Mouse (Mus musculus) lung, embryonic 14.5 days (tissue): Measurements from ENCODE around the gene Heph. TPM values are rescaled to one million over a fixed set of nuclear protein-coding genes. Genes with fewer than 3 reads are reported as not detected.
"Not testable (repeated sequence)": the region's sequence is repeated elsewhere in the genome, so short reads cannot be mapped to it uniquely, and the experiment has no call there.

Source experiments
- ATAC-seq: fragments of 200-750 bp; cut with Nextera tagmentation; 2 replicates; pipeline ENCODE4 v1.8.0; 2017; ENCODE audit warnings: mild to moderate bottlenecking, moderate TSS enrichment, moderate library complexity; ENCODE audit not compliant: insufficient read depth
- DNase-seq: peaks from one replicate; pipeline ENCODE4 v3.0.0-alpha.2; 2015
- H3K27ac ChIP-seq: fragments of 300-500 bp; sonication (generic); 2 replicates; pipeline ENCODE4 v1.5.1; 2014; ENCODE audit warnings: low read depth, mild to moderate bottlenecking, moderate library complexity
- H3K27me3 ChIP-seq: fragments of 300-500 bp; sonication (generic); 2 replicates; pipeline ENCODE4 v1.6.1; 2014; ENCODE audit warnings: low read length, control low read depth; ENCODE audit not compliant: insufficient read depth
- H3K36me3 ChIP-seq: fragments of 300-500 bp; sonication (generic); 2 replicates; pipeline ENCODE4 v1.6.1; 2014; ENCODE audit warnings: control low read depth; ENCODE audit not compliant: insufficient read depth
- H3K4me1 ChIP-seq: fragments of 300-500 bp; sonication (generic); 2 replicates; pipeline ENCODE4 v1.6.1; 2014; ENCODE audit warnings: antibody characterized with exemption, control low read depth; ENCODE audit not compliant: insufficient read depth
- H3K4me2 ChIP-seq: fragments of 300-500 bp; sonication (generic); 2 replicates; pipeline ENCODE4 v1.6.1; 2014; ENCODE audit warnings: mild to moderate bottlenecking
- H3K4me3 ChIP-seq: fragments of 300-500 bp; sonication (generic); 2 replicates; pipeline ENCODE4 v1.5.1; 2014; ENCODE audit warnings: low read depth, low read length
- H3K9ac ChIP-seq: fragments of 300-500 bp; sonication (generic); 2 replicates; pipeline ENCODE4 v1.6.1; 2014
- H3K9me3 ChIP-seq: fragments of 300-500 bp; sonication (generic); 2 replicates; pipeline ENCODE4 v1.6.1; 2016; ENCODE audit warnings: low read depth, low read length, control low read depth
- CTCF ChIP-seq: IDR thresholded peaks from 2 replicates; pipeline ENCODE4 v1.5.1; 2016; ENCODE audit warnings: antibody characterized with exemption, low read depth
- WGBS: fragments of 180-500 bp; shearing (Covaris S2); extraction: QIAGEN DNeasy Blood & Tissue Kit; methylation state at CpG from one replicate; pipeline ENCODE4 v1.1.7; 2014; 5-methylcytosine and 5-hydroxymethylcytosine counted together
- polyA plus RNA-seq: library from polyadenylated mRNA; unstranded; fragments of >200 nt; fragmentation: Nextera tagmentation; extraction: Ambion mirVana; gene quantifications from 2 replicates; pipeline ENCODE4 v1.2.1, GENCODE M21; 2014

The Heph gene
- 25.3 and 25.4 TPM in 2 replicates for polyA plus RNA-seq

DNA sequence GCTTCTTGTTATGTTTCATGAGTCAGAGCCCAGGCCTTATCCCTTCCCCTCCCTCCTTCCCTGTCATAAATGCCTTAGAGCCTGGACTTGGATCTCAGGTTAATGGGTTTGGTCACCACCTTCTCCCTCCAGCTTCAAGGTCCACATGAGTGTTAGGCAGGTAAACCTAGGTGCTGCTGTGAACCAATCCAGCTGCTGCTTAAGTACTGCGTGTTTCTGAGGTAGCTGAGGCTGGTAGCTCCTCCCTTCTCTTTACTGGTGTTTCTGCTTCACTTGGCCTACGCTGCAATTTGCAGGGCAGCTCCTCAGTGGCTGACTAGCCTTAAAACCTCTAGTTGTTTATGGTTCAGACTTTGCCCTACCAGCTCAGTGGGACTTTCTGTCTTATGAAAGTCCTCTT lies at the start of gene Heph:
Gene Heph, plus strand, starts transcription at position 211 of the 400 bp plus-strand sequence.
- H3K27ac ChIP-seq: no peak within 1 kb of the TSS
- H3K36me3 ChIP-seq: no peaks in the 10 kb centered on the region
- DNase-seq (no peak), ATAC-seq (no peak; the same call in 1 of the 2 replicates)
- H3K4me2 ChIP-seq: peak within 1 kb of the TSS; percentile 48
- H3K9ac ChIP-seq: no peak within 1 kb of the TSS
- no peaks in the 10 kb centered on the region for H3K27me3 ChIP-seq
- peak within 1 kb of the TSS; percentile 37 for H3K4me3 ChIP-seq
- 62% methylated on average over 2 of the region's 2 CpGs for WGBS
- H3K4me1 ChIP-seq: no peaks in the 10 kb centered on the region
- TF ChIP-seq CTCF: no peak
- H3K9me3 ChIP-seq: no peaks in the 10 kb centered on the region

DNA sequence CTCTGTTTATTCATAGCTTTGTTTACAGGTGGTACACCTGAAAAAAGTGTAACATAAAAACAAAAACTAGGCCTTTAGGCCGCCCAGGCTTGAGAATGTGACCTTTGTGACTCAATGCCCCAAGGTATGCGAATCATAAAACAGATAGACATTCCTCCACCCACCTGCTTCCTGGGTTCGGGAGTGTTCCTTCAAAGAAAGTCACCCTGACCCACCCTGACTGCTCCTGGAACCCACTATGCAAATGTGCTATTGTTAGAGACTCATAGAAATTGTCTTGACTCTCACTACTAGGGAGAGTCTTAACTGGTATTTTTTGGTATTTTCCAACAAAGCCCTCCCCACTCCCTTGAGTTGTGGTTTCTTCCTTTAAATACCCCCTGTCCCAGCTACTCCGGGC lies 39.8 kb upstream of the Heph start:
- ATAC-seq, H3K4me2 ChIP-seq, H3K4me1 ChIP-seq, H3K4me3 ChIP-seq, DNase-seq, H3K9me3 ChIP-seq, H3K36me3 ChIP-seq, H3K9ac ChIP-seq, H3K27me3 ChIP-seq, H3K27ac ChIP-seq: not testable (repeated sequence)
- 69% methylated on average over 4 of the region's 4 CpGs for WGBS

DNA sequence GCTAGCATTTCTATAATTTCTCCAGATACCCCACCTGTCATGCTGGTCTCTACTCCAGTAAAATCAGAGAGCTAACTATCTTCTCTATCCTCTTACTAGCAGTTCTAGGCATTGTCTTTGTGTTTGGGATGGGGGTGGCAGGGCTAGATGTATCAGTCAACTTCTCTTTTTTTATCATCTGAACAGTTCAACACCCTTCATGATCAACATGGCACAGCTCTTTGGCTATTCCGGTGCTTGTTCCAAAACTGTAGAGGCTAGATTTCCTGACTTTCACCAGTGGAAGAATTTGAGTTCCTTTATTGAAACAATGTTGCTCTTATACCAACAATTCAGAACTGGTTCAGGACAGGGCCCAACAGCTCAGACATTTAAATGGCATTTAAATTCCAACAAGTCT lies 38.2 kb upstream of the Heph start:
- H3K36me3 ChIP-seq: no peaks in the 10 kb centered on the region
- no peaks in the 10 kb centered on the region for H3K27me3 ChIP-seq
- DNase-seq (no peak), ATAC-seq (no peak)
- H3K4me2 ChIP-seq: no peak overlapping the region
- no peak overlapping the region for H3K9ac ChIP-seq
- H3K4me3 ChIP-seq: no peak overlapping the region
- no peak for TF ChIP-seq CTCF
- WGBS: 82% methylated on average over 1 of the region's 1 CpGs
- H3K27ac ChIP-seq: no peak overlapping the region
- no peaks in the 10 kb centered on the region for H3K9me3 ChIP-seq
- no peaks in the 10 kb centered on the region for H3K4me1 ChIP-seq

DNA sequence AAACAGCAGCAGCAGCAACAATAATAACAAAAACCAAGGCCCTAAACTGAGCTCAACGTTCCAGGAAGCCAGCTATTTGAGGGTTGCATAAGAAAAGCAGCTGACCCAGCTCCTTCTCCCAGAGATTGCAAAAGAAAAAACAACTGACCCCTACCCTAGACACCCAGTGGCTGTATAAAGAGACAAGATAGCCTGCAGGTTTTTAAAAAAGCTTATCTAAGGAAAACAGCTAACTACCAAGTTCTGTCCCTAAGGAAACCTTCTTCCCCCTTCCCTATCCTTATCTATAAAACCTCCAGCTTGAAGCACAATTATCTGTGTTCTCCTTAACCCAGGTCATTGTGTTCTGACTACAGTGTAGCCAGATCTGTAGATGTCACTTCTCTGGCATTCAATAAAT lies 37.4 kb upstream of the Heph start:
- no peak overlapping the region for H3K9ac ChIP-seq
- no peaks in the 10 kb centered on the region for H3K4me1 ChIP-seq
- no peaks in the 10 kb centered on the region for H3K27me3 ChIP-seq
- 54% methylated on average over 1 of the region's 1 CpGs for WGBS
- H3K9me3 ChIP-seq: no peaks in the 10 kb centered on the region
- TF ChIP-seq CTCF: no peak
- ATAC-seq: no peak
- H3K4me2 ChIP-seq: no peak overlapping the region
- H3K27ac ChIP-seq: no peak overlapping the region
- DNase-seq: no peak
- no peaks in the 10 kb centered on the region for H3K36me3 ChIP-seq
- H3K4me3 ChIP-seq: no peak overlapping the region

DNA sequence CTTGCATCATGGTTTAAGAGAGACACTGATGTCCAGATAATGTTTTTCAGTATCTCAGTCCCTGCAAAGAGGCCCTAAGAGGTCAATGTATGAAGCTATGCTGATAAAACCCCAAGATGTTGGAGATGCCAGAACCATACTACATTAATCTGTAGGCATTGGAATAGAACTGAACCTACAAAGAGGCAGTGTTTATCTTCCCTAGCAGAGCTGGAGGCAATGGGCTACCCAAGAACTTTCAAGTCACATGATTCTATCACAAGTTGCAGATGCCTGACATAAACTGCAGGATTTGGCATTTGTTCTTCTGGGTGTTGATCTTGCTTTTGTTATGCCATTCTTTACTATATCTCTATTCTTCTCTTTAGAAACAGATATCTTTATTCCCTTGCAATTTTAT lies 35.8 kb upstream of the Heph start:
- no peak for ATAC-seq
- no peak for TF ChIP-seq CTCF

DNA sequence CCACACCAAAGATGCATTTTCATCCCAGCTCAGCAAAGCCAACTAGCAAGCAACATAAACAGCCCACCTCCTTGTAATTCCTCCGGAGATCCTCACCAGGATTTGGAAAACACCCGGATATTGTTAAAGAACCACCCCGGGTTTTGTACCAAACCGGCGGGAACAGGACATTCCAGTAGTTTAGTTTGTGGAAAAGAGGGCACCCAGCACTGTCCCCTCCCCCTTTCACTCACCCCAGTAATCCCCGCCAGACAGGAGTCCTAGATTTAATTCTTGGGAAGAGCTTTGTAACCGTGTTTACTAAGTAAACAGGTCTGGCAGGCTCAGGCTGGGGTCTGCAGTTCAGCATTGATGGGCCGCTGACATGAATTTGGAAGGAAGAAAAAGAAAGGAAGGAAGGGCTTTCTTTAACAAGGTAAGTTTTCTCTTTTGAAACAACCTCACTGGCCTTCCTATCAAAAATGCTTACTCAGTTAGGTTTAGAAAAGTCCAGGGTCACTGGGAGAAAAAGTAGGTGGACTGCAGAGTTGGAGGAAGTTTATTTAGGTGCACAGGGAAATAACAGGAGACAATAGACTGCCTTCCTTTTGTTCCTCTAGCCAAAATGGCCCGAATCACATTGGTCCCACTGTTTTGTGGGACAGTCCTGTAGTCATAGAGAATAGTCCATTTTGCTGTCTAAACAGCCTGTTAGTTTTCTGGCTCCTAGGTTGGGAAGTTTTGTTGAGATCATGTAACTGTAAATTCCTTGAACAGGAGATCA lies 1.2 kb downstream of the Heph start, which contains the start of gene Hsf3:
Gene Hsf3, minus strand, starts transcription at position 94 of the 763 bp plus-strand sequence.
- ATAC-seq: peak; percentile 94
- no peak for TF ChIP-seq CTCF
- Histone ChIP-seq H3K4me1 (no peaks in the 10 kb centered on the region), H3K4me3 (peak within 1 kb of the TSS; percentile 37), H3K27me3 (no peaks in the 10 kb centered on the region), H3K4me2 (peak within 1 kb of the TSS; percentile 48), H3K27ac (no peak within 1 kb of the TSS), H3K9ac (peak within 1 kb of the TSS; percentile 52), H3K9me3 (no peaks in the 10 kb centered on the region), H3K36me3 (no peaks in the 10 kb centered on the region)
- WGBS: 10% methylated on average over 9 of the region's 9 CpGs
- DNase-seq: peak; percentile 74

More for the DNA sequence above, 35.8 kb upstream of the Heph start:
- Histone ChIP-seq H3K27me3 (no peaks in the 10 kb centered on the region), H3K9ac (no peak overlapping the region), H3K4me2 (no peak overlapping the region), H3K4me3 (no peak overlapping the region), H3K9me3 (no peaks in the 10 kb centered on the region), H3K27ac (no peak overlapping the region), H3K36me3 (no peaks in the 10 kb centered on the region), H3K4me1 (no peaks in the 10 kb centered on the region)
- DNase-seq: no peak

DNA sequence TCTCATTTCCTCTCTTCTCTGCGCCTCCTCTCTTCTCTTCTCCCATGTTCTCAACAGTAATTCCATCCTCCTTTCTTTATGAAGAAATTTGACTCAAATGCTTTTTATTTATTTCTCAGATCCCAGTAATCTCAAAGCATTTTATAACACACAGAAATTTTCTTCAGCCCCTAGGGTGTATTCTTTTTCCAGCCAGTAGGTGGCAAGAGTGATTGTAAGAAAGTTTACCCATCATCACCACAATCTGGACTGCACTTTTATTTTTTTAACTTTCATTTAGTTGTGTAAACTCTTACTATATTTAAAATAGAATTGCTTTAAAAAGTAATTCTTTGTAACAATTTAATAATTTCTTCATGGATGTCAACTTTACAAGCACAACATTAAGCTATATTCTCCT lies 46.4 kb downstream of the Heph start:
- H3K27me3 ChIP-seq: no peaks in the 10 kb centered on the region
- no peak; the same call in 1 of the 2 replicates for TF ChIP-seq CTCF
- no peak for ATAC-seq
- no peaks in the 10 kb centered on the region for H3K4me1 ChIP-seq
- H3K27ac ChIP-seq: no peak overlapping the region
- no peaks in the 10 kb centered on the region for H3K9me3 ChIP-seq
- no peak overlapping the region for H3K9ac ChIP-seq
- H3K36me3 ChIP-seq: no peaks in the 10 kb centered on the region
- no peak overlapping the region for H3K4me2 ChIP-seq
- WGBS: 50% methylated on average over 1 of the region's 1 CpGs
- no peak overlapping the region for H3K4me3 ChIP-seq
- DNase-seq: peak; percentile 32

Other genes with a start within 250 kb of the Heph start
- not detected in 2 replicates for gene Vsig4, start 161.9 kb upstream of the Heph start, polyA plus RNA-seq
- gene Hsf3, start 935 bp downstream of the Heph start, polyA plus RNA-seq: 0.08 and 0.28 TPM in 2 replicates